8 mouse cellular contexts compared by ENCODE assay signal in the genomic region with DNA sequence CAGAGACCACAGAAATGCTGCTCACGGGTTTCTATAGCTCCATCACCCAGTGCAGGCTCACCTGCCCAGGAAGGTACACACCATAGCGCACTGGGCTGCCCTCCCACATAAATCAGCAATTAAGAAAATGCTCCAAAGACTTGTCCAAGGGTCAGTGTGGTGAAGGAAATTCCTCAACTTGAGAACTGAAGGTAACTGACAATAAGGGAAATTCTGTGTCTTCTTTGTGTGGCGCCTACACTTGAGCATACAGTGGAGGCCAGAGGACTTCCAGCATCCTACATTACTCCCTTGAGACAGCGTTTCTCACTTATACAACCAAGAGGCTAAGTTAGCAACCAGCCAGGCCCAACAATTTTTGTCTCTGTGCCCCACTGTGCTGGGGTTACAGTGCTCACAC. TPM values are rescaled to one million over a fixed set of nuclear protein-coding genes. Genes with fewer than 3 reads are reported as not detected.
DNase-seq lines count a peak whose midpoint lies in the region; ATAC-seq and TF ChIP-seq lines count a peak whose summit lies in the region.

No protein-coding gene starts in this region.

- 76% methylated on average over 4 of the region's 4 CpGs for WGBS in forebrain, embryonic 10.5 days
- WGBS in kidney, postnatal 0 days = 59% methylated on average over 4 of the region's 4 CpGs
- WGBS in neural tube, embryonic 15.5 days = 72% methylated on average over 4 of the region's 4 CpGs

- no peaks in the 10 kb centered on the region for H3K9me3 ChIP-seq in megakaryocyte, embryonic 14.5 days
- H3K9me3 ChIP-seq in forebrain, embryonic 10.5 days = no peaks in the 10 kb centered on the region
- no peaks in the 10 kb centered on the region for H3K9me3 ChIP-seq in kidney, postnatal 0 days (replicated peaks; ENCODE audit: low read length)
- no peaks in the 10 kb centered on the region for H3K9me3 ChIP-seq in neural tube, embryonic 15.5 days (replicated peaks)

- no peak for TF ChIP-seq CTCF in kidney, postnatal 0 days (IDR thresholded peaks at IDR 0.05; ENCODE audit: low read depth)

- H3K4me3 ChIP-seq in megakaryocyte, embryonic 14.5 days (replicated peaks) = peak overlapping the region; percentile 99
- peak overlapping the region; percentile 90 for H3K4me3 ChIP-seq in forebrain, embryonic 10.5 days
- H3K4me3 ChIP-seq in kidney, postnatal 0 days (replicated peaks; ENCODE audit: low read depth, low read length) = peak overlapping the region; percentile 76
- H3K4me3 ChIP-seq in neural tube, embryonic 15.5 days (replicated peaks) = peak overlapping the region; percentile 59

- DNase-seq in forebrain, embryonic 10.5 days (ENCODE audit: extremely low spot score, low spot score) = no peak
- DNase-seq in kidney, postnatal 0 days (ENCODE audit: low spot score) = no peak
- DNase-seq in layer of hippocampus, adult 8-10 months (ENCODE audit: low spot score in 2 of 2) = no peak
- DNase-seq in cerebellum, adult 8-10 months = no peak

- H3K27me3 ChIP-seq in megakaryocyte, embryonic 14.5 days (replicated peaks) = no peaks in the 10 kb centered on the region
- H3K27me3 ChIP-seq in forebrain, embryonic 10.5 days (ENCODE audit: poor library complexity, severe bottlenecking) = no peaks in the 10 kb centered on the region
- H3K27me3 ChIP-seq in kidney, postnatal 0 days (ENCODE audit: insufficient read depth, low read length) = no peaks in the 10 kb centered on the region
- no peaks in the 10 kb centered on the region for H3K27me3 ChIP-seq in neural tube, embryonic 15.5 days (replicated peaks)

- H3K4me1 ChIP-seq in megakaryocyte, embryonic 14.5 days = peaks cover 60% of the 10 kb centered on the region
- H3K4me1 ChIP-seq in forebrain, embryonic 10.5 days = peaks cover 28% of the 10 kb centered on the region
- peaks cover 6% of the 10 kb centered on the region for H3K4me1 ChIP-seq in kidney, postnatal 0 days (replicated peaks; ENCODE audit: insufficient read depth, low read length)
- H3K4me1 ChIP-seq in neural tube, embryonic 15.5 days = peaks cover 24% of the 10 kb centered on the region

- no peak overlapping the region for H3K27ac ChIP-seq in forebrain, embryonic 10.5 days
- no peak overlapping the region for H3K27ac ChIP-seq in kidney, postnatal 0 days
- no peak overlapping the region for H3K27ac ChIP-seq in neural tube, embryonic 15.5 days (replicated peaks)

- H3K9ac ChIP-seq in kidney, postnatal 0 days (ENCODE audit: low read depth, low read length) = peak overlapping the region; percentile 32; the same call in 1 of the 2 replicates
- peak overlapping the region; percentile 59; the same call in 1 of the 2 replicates for H3K9ac ChIP-seq in neural tube, embryonic 15.5 days (replicated peaks)

- ATAC-seq in megakaryocyte, adult 5-6 weeks (ENCODE audit: poor library complexity, severe bottlenecking) = no peak
- no peak for ATAC-seq in kidney, postnatal 0 days (replicated peaks; ENCODE audit: low FRiP score, low read depth)
- ATAC-seq in neural tube, embryonic 15.5 days (ENCODE audit: low FRiP score) = no peak
- no peak for ATAC-seq in erythroid progenitor cell, adult 5-6 weeks (replicated peaks; ENCODE audit: low FRiP score, poor library complexity, severe bottlenecking)

- H3K4me2 ChIP-seq in kidney, postnatal 0 days (ENCODE audit: low read length) = peak overlapping the region; percentile 62
- H3K4me2 ChIP-seq in neural tube, embryonic 15.5 days = peak overlapping the region; percentile 74

- peaks cover 28% of the 10 kb centered on the region for H3K36me3 ChIP-seq in megakaryocyte, embryonic 14.5 days (replicated peaks; ENCODE audit: low read length)
- peaks cover 34% of the 10 kb centered on the region for H3K36me3 ChIP-seq in forebrain, embryonic 10.5 days (replicated peaks)
- H3K36me3 ChIP-seq in kidney, postnatal 0 days (ENCODE audit: insufficient read depth, low read length) = no peaks in the 10 kb centered on the region
- H3K36me3 ChIP-seq in neural tube, embryonic 15.5 days = peaks cover 9% of the 10 kb centered on the region

RNA-seq across cellular contexts. Expression of gene Mtrex, which starts 1.2 kb away (rescaled TPM):
- polyA plus RNA-seq in megakaryocyte, embryonic 14.5 days (2012; ENCODE audit: insufficient read depth, low replicate concordance) = 2.0 TPM in 1 of 2 replicates, not detected in the other
- 46.6 and 47.3 TPM in 2 replicates for total RNA-seq in megakaryocyte, adult 5-6 weeks (2015)
- total RNA-seq in megakaryocyte, adult 5-6 weeks (2017) = 47.5 and 51.9 TPM in 2 replicates
- 99.4 and 104 TPM in 2 replicates for polyA plus RNA-seq in forebrain, embryonic 10.5 days (2016; fragmentation: Nextera tagmentation; extraction: Ambion mirVana)
- 44.5 and 46.0 TPM in 2 replicates for polyA plus RNA-seq in kidney, postnatal 0 days (2015; fragmentation: Nextera tagmentation; extraction: Ambion mirVana)
- 56.0 and 59.6 TPM in 2 replicates for polyA plus RNA-seq in neural tube, embryonic 15.5 days (2015; fragmentation: Nextera tagmentation; extraction: Ambion mirVana)
- 10 to 100 TPM; 43.6 to 53.4 (median 51.7) TPM for total RNA-seq in layer of hippocampus, adult 8-10 months (2022)
- total RNA-seq in erythroid progenitor cell, adult 5-6 weeks (2015; ENCODE audit: low replicate concordance) = 46.1 and 52.4 TPM in 2 replicates
- total RNA-seq in erythroid progenitor cell, adult 5-6 weeks (2017; ENCODE audit: low replicate concordance) = 49.7 and 60.1 TPM in 2 replicates

RNA-seq across cellular contexts. Expression of gene Dhx29, which starts 1.3 kb away (rescaled TPM):
- polyA plus RNA-seq in megakaryocyte, embryonic 14.5 days (2012; ENCODE audit: insufficient read depth, low replicate concordance) = 0.47 and 3.7 TPM in 2 replicates
- 9.9 and 12.0 TPM in 2 replicates for total RNA-seq in megakaryocyte, adult 5-6 weeks (2015)
- total RNA-seq in megakaryocyte, adult 5-6 weeks (2017) = 14.7 and 14.9 TPM in 2 replicates
- 29.0 and 30.0 TPM in 2 replicates for polyA plus RNA-seq in forebrain, embryonic 10.5 days (2016; fragmentation: Nextera tagmentation; extraction: Ambion mirVana)
- 19.1 and 20.0 TPM in 2 replicates for polyA plus RNA-seq in kidney, postnatal 0 days (2015; fragmentation: Nextera tagmentation; extraction: Ambion mirVana)
- polyA plus RNA-seq in neural tube, embryonic 15.5 days (2015; fragmentation: Nextera tagmentation; extraction: Ambion mirVana) = 31.3 and 35.2 TPM in 2 replicates
- 10 to 100 TPM; 22.3 to 25.7 (median 23.6) TPM for total RNA-seq in layer of hippocampus, adult 8-10 months (2022)
- total RNA-seq in erythroid progenitor cell, adult 5-6 weeks (2015; ENCODE audit: low replicate concordance) = 3.2 and 4.6 TPM in 2 replicates
- total RNA-seq in erythroid progenitor cell, adult 5-6 weeks (2017; ENCODE audit: low replicate concordance) = 3.7 and 5.1 TPM in 2 replicates

Comparison
In these comparisons a context has a peak if more than half of its experiments do, and no peak if none do; other contexts are left out.
1. RNA of gene Mtrex, which starts 1.2 kb away (polyA plus RNA-seq): 99.4 to 104 TPM in forebrain, embryonic 10.5 days, 56.0 to 59.6 TPM in neural tube, embryonic 15.5 days and 44.5 to 46.0 TPM in kidney, postnatal 0 days; 2.0 TPM in megakaryocyte, embryonic 14.5 days; every median in the first group is over 10 times any median in the second.
2. Peak in every context shown above with its lines, with median percentiles within 50 percentile points of each other: H3K4me3 ChIP-seq.